Mouse (Mus musculus) intestine, postnatal 0 days (tissue): ENCODE measurements around the gene Pde5a. TPM values are rescaled to one million over a fixed set of nuclear protein-coding genes. Genes with fewer than 3 reads are reported as not detected.

ENCODE experiments used
- ATAC-seq: fragments of 200-750 bp; cut with Nextera tagmentation; 2 replicates; pipeline ENCODE4 v1.8.0; 2017; ENCODE audit warnings: mild to moderate bottlenecking, moderate TSS enrichment, moderate library complexity
- H3K27ac ChIP-seq: fragments of 300-500 bp; sonication (generic); 2 replicates; pipeline ENCODE4 v1.5.1; 2014; ENCODE audit warnings: mild to moderate bottlenecking, low read depth, low read length, moderate library complexity
- H3K27me3 ChIP-seq: fragments of 300-500 bp; sonication (generic); replicated peaks from 2 replicates; pipeline ENCODE4 v1.6.1; 2014; ENCODE audit warnings: low read length, mixed read lengths; ENCODE audit not compliant: control insufficient read depth, insufficient read depth
- H3K36me3 ChIP-seq: fragments of 300-500 bp; sonication (generic); 2 replicates; pipeline ENCODE4 v1.6.1; 2014; ENCODE audit warnings: mild to moderate bottlenecking, moderate library complexity; ENCODE audit not compliant: control insufficient read depth, insufficient read depth
- H3K4me1 ChIP-seq: fragments of 300-500 bp; sonication (generic); replicated peaks from 2 replicates; pipeline ENCODE4 v1.6.1; 2014; ENCODE audit warnings: antibody characterized with exemption, low read length, mixed read lengths; ENCODE audit not compliant: control insufficient read depth, insufficient read depth
- H3K4me2 ChIP-seq: fragments of 300-500 bp; sonication (generic); replicated peaks from 2 replicates; pipeline ENCODE4 v1.6.1; 2014; ENCODE audit warnings: low read depth, mild to moderate bottlenecking, moderate library complexity
- H3K4me3 ChIP-seq: fragments of 300-500 bp; sonication (generic); 2 replicates; pipeline ENCODE4 v1.5.1; 2014; ENCODE audit warnings: low read depth, low read length
- H3K9ac ChIP-seq: fragments of 300-500 bp; sonication (generic); 2 replicates; pipeline ENCODE4 v1.6.1; 2014; ENCODE audit warnings: mild to moderate bottlenecking, low read depth, low read length
- H3K9me3 ChIP-seq: fragments of 300-500 bp; sonication (generic); 2 replicates; pipeline ENCODE4 v1.6.1; 2016; ENCODE audit warnings: mixed run types; ENCODE audit not compliant: control insufficient read depth
- CTCF ChIP-seq: sonication (generic); IDR thresholded peaks from 2 replicates; pipeline ENCODE4 v1.5.1; 2016; ENCODE audit warnings: low read depth, mild to moderate bottlenecking, control low read depth, antibody characterized with exemption, moderate library complexity
- WGBS: fragments of 180-500 bp; shearing (Covaris S2); extraction: QIAGEN DNeasy Blood & Tissue Kit; methylation state at CpG from one replicate; pipeline ENCODE4 v1.1.7; 2014; 5-methylcytosine and 5-hydroxymethylcytosine counted together
- polyA plus RNA-seq: library from polyadenylated mRNA; unstranded; fragments of >200 nt; fragmentation: Nextera tagmentation; extraction: Ambion mirVana; gene quantifications from 2 replicates; pipeline ENCODE4 v1.2.1, GENCODE M21; 2015

The Pde5a gene
- polyA plus RNA-seq, 1 experiment from 2014 or later = 9.0 TPM

- ATAC-seq = peak; percentile 60
- Histone ChIP-seq H3K4me3 (no peak overlapping the region), H3K36me3 (no peaks in the 10 kb centered on the region), H3K27ac (peak overlapping the region; percentile 35; the same call in 1 of the 2 replicates), H3K27me3 (no peaks in the 10 kb centered on the region), H3K4me1 (peaks cover 9% of the 10 kb centered on the region; the same call in 1 of the 2 replicates), H3K4me2 (no peak overlapping the region), H3K9me3 (no peaks in the 10 kb centered on the region), H3K9ac (no peak overlapping the region)
- no peak for TF ChIP-seq CTCF
- 59% methylated on average over 2 of the region's 2 CpGs for WGBS
Observed at GRCm38 (mm10) chr3:122876870-122877269, 148.1 kb downstream of the Pde5a start.

GRCm38 (mm10) chr3:122877543-122877942 is 148.8 kb downstream of the Pde5a start:
- WGBS = 48% methylated on average over 3 of the region's 3 CpGs
- peak; percentile 77 for ATAC-seq
- no peak for TF ChIP-seq CTCF

GRCm38 (mm10) chr3:122878705-122879315 is 150.1 kb downstream of the Pde5a start:
- Histone ChIP-seq H3K4me3 (no peak overlapping the region), H3K36me3 (no peaks in the 10 kb centered on the region), H3K9ac (no peak overlapping the region), H3K4me1 (peaks cover 9% of the 10 kb centered on the region; the same call in 1 of the 2 replicates), H3K27ac (peak overlapping the region; percentile 76; the same call in 1 of the 2 replicates), H3K9me3 (no peaks in the 10 kb centered on the region), H3K4me2 (peak overlapping the region; percentile 37), H3K27me3 (no peaks in the 10 kb centered on the region)
- peak; percentile 82 for ATAC-seq
- peak; percentile 66 for TF ChIP-seq CTCF
- WGBS = 35% methylated on average over 8 of the region's 8 CpGs

More at GRCm38 (mm10) chr3:122877543-122877942, 148.8 kb downstream of the Pde5a start:
- Histone ChIP-seq H3K27me3 (no peaks in the 10 kb centered on the region), H3K4me3 (no peak overlapping the region), H3K36me3 (no peaks in the 10 kb centered on the region), H3K27ac (peak overlapping the region; percentile 28; the same call in 1 of the 2 replicates), H3K9me3 (no peaks in the 10 kb centered on the region), H3K9ac (no peak overlapping the region), H3K4me1 (peaks cover 9% of the 10 kb centered on the region; the same call in 1 of the 2 replicates), H3K4me2 (no peak overlapping the region; the same call in 1 of the 2 replicates)

GRCm38 (mm10) chr3:122887505-122888301 is 159.0 kb downstream of the Pde5a start:
- peak; percentile 59 for ATAC-seq
- Histone ChIP-seq H3K4me2 (no peak overlapping the region), H3K9ac (no peak overlapping the region)

GRCm38 (mm10) chr3:122888371-122888819 is 159.6 kb downstream of the Pde5a start:
- Histone ChIP-seq H3K4me3 (no peak overlapping the region), H3K9ac (no peak overlapping the region), H3K4me1 (0 out of 2 replicates have a peak, but pooled peaks cover 7% of the 10 kb centered on the region), H3K9me3 (no peaks in the 10 kb centered on the region), H3K4me2 (no peak overlapping the region), H3K36me3 (no peaks in the 10 kb centered on the region), H3K27me3 (no peaks in the 10 kb centered on the region), H3K27ac (peak overlapping the region; percentile 71)
- TF ChIP-seq CTCF = no peak
- peak; percentile 72 for ATAC-seq
- 36% methylated on average over 5 of the region's 5 CpGs for WGBS

More at GRCm38 (mm10) chr3:122887505-122888301, 159.0 kb downstream of the Pde5a start:
- WGBS = 37% methylated on average over 4 of the region's 4 CpGs
- no peaks in the 10 kb centered on the region for H3K9me3 ChIP-seq
- H3K27me3 ChIP-seq = no peaks in the 10 kb centered on the region
- no peak for TF ChIP-seq CTCF
- no peak overlapping the region for H3K4me3 ChIP-seq
- H3K27ac ChIP-seq = peak overlapping the region; percentile 71; the same call in 1 of the 2 replicates
- H3K36me3 ChIP-seq = no peaks in the 10 kb centered on the region
- 0 out of 2 replicates have a peak, but pooled peaks cover 7% of the 10 kb centered on the region for H3K4me1 ChIP-seq

- H3K4me3 ChIP-seq = peak within 1 kb of the TSS; percentile 41
- H3K4me2 ChIP-seq = peak within 1 kb of the TSS; percentile 54; the same call in 1 of the 2 replicates
- no peaks in the 10 kb centered on the region for H3K9me3 ChIP-seq
- no peaks in the 10 kb centered on the region for H3K36me3 ChIP-seq
- WGBS = 65% methylated on average over 3 of the region's 3 CpGs
- H3K9ac ChIP-seq = peak within 1 kb of the TSS; percentile 49
- H3K27me3 ChIP-seq = no peaks in the 10 kb centered on the region
- H3K4me1 ChIP-seq = no peaks in the 10 kb centered on the region
- H3K27ac ChIP-seq = peak within 1 kb of the TSS; percentile 72
- TF ChIP-seq CTCF = no peak
- no peak for ATAC-seq
Observed at GRCm38 (mm10) chr3:122894772-122895171, 166.0 kb downstream of the Pde5a start, which contains the start of gene Fabp2. Fabp2 (plus strand) TSS chr3:122895072.
